Mouse (Mus musculus): ENCODE measurements at regions not wholly inside any gene's neighbourhood (a gene's known extent, or its start where the extent isn't known, plus 50 kb on each side); places are given as distances from the start of the nearest gene placed in this dataset.

DNA sequence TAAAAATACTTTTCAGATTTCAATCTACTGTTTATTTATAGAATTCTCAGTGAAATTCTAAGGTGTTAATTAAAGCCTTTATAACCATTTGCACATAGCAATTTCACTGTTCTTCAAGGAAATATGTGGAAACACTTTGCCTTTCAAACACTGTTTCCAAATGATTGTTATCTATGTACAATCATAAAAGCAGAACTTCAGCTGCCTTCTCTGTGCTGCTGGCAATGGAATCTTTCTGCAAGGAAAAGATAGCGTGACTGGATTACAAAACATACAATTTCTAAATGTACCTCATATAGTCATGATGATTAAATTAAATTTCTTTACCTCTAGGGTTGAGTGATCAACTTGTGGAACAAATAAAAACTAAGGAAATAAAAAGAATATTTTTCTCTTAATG is 326.2 kb downstream of the Kctd12 start:
- ATAC-seq (ENCODE audit: low FRiP score) = no peak
- Histone ChIP-seq H3K4me2 (replicated peaks) (no peak overlapping the region), H3K9me3 (ENCODE audit: control insufficient read depth, low read length) (no peaks in the 10 kb centered on the region), H3K4me1 (replicated peaks; ENCODE audit: control insufficient read depth, insufficient read depth, low read length) (no peaks in the 10 kb centered on the region), H3K9ac (no peak overlapping the region), H3K36me3 (replicated peaks; ENCODE audit: control insufficient read depth, insufficient read depth) (no peaks in the 10 kb centered on the region), H3K27me3 (ENCODE audit: control insufficient read depth, insufficient read depth, low read length) (no peaks in the 10 kb centered on the region), H3K27ac (no peak overlapping the region), H3K4me3 (replicated peaks; ENCODE audit: low read length) (no peak overlapping the region)
- no peak for DNase-seq (ENCODE audit: low spot score)
- 89% methylated on average over 1 of the region's 1 CpGs for WGBS

DNA sequence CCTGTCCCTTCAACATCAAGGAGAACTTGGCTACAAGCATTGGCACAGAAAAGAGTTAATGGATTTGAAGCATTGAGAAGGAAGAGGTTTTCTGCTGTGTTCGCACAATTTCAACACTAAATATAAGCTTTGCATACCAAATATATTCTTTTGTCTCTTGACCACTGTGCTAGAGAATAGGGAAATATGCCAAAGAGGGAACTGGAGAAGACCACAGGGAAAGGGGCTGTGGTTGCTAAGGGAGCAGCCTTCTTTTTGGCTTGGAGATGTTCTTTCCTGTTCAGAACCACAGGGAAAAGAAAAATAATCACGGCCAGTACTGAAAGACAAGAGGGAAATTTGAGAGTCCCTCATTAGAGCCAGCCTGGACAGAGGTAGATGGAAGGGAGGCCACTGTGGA is 352.8 kb downstream of the Kctd12 start:
- Histone ChIP-seq H3K9me3 (ENCODE audit: control insufficient read depth, low read length) (no peaks in the 10 kb centered on the region), H3K4me2 (replicated peaks) (no peak overlapping the region), H3K4me1 (replicated peaks; ENCODE audit: control insufficient read depth, insufficient read depth, low read length) (no peaks in the 10 kb centered on the region), H3K27ac (no peak overlapping the region), H3K9ac (no peak overlapping the region), H3K4me3 (replicated peaks; ENCODE audit: low read length) (no peak overlapping the region), H3K36me3 (replicated peaks; ENCODE audit: control insufficient read depth, insufficient read depth) (no peaks in the 10 kb centered on the region), H3K27me3 (ENCODE audit: control insufficient read depth, insufficient read depth, low read length) (no peaks in the 10 kb centered on the region)
- WGBS = 60% methylated on average over 2 of the region's 2 CpGs
- ATAC-seq (ENCODE audit: low FRiP score) (no peak; the same call in 1 of the 2 replicates), DNase-seq (ENCODE audit: low spot score) (no peak)

DNA sequence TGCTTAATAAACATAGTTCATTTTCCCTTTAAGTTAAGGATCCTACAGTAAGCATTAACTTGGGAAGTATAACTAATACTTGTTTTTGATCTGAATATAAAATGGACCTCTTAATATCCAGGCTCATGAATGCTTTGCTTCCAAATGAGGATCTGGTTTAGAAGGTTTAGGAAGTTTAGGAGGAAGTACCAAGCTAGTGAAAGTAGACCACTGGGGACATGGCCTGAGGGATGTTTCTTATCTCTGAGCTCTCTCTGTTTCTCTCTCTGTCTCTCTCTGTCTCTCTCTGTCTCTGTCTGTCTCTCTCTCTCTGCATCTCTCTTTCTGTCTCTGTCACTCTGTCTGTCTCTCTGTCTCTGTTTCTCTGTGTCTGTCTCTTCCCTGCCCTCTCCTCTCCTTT is 360.9 kb downstream of the Kctd12 start:
- no peak overlapping the region for H3K4me3 ChIP-seq (replicated peaks; ENCODE audit: low read length)
- H3K36me3 ChIP-seq (replicated peaks; ENCODE audit: control insufficient read depth, insufficient read depth) = no peaks in the 10 kb centered on the region
- H3K27me3 ChIP-seq (ENCODE audit: control insufficient read depth, insufficient read depth, low read length) = no peaks in the 10 kb centered on the region
- no peaks in the 10 kb centered on the region for H3K4me1 ChIP-seq (replicated peaks; ENCODE audit: control insufficient read depth, insufficient read depth, low read length)
- H3K9ac ChIP-seq = no peak overlapping the region
- ATAC-seq (ENCODE audit: low FRiP score) (no peak), DNase-seq (ENCODE audit: low spot score) (no peak)
- no peak overlapping the region for H3K27ac ChIP-seq
- no peaks in the 10 kb centered on the region for H3K9me3 ChIP-seq (ENCODE audit: control insufficient read depth, low read length)
- H3K4me2 ChIP-seq (replicated peaks) = no peak overlapping the region

DNA sequence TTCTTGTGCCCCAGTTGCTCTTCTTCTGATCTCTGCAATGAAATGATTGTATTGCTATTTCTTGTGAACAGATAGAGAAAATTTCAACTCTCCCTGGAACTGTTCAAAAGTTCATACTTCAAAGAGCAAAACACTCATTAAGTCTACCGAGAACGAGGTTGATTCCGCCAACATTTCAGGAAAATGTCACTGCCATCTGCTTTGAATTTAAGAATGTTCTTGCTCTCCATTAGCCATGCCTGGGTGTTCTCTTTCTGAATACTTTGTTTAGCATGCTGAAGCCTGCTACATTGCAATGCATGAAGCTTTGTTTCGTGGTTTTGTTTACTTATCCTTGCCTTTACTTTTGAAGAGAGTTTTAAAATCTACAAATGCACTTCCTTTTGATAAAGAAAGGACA is 363.4 kb downstream of the Kctd12 start:
- 63% methylated on average over 4 of the region's 4 CpGs for WGBS

DNA sequence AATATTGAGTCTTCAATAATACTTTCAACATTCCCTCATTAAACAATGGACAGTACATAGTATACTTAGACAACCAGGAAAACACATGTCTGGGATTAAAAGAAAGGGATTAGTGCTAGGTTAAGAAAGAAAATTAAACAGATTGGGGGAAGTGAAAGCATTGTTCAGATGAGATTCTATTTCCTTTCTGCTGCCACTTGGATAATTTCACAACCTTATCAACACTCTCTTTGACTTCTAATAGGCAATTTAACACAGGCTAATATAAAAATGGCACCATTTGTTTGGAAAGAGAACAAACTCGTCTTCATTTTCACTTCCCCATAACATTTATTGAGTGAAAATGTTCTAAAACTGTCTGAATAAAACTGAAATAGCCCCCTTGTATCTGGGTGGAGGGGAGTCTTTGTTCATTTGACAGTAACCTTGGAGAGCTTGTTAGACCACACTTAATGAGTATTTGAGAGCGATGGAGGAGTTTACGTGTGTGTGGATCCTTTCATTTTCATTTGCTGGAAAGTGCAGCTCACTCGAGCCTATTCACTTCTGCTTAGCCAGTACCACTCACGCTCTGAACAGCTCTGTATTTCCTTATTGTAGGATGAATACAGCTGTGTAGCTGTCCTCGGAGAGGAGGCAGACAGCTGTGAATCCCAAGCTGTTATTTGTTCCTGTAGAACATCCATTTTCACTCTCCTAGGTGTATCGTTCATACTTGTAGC is 366.7 kb downstream of the Kctd12 start:
- Histone ChIP-seq H3K9ac (no peak overlapping the region), H3K4me3 (replicated peaks; ENCODE audit: low read length) (no peak overlapping the region), H3K4me2 (replicated peaks) (no peak overlapping the region), H3K27me3 (ENCODE audit: control insufficient read depth, insufficient read depth, low read length) (no peaks in the 10 kb centered on the region), H3K27ac (no peak overlapping the region), H3K36me3 (replicated peaks; ENCODE audit: control insufficient read depth, insufficient read depth) (no peaks in the 10 kb centered on the region), H3K4me1 (replicated peaks; ENCODE audit: control insufficient read depth, insufficient read depth, low read length) (no peaks in the 10 kb centered on the region), H3K9me3 (ENCODE audit: control insufficient read depth, low read length) (no peaks in the 10 kb centered on the region)
- DNase-seq (ENCODE audit: low spot score) = peak; percentile 28
- ATAC-seq (ENCODE audit: low FRiP score) = no peak
- 35% methylated on average over 7 of the region's 7 CpGs for WGBS

More for the DNA sequence above, 363.4 kb downstream of the Kctd12 start:
- Histone ChIP-seq H3K36me3 (replicated peaks; ENCODE audit: control insufficient read depth, insufficient read depth) (no peaks in the 10 kb centered on the region), H3K27me3 (ENCODE audit: control insufficient read depth, insufficient read depth, low read length) (no peaks in the 10 kb centered on the region), H3K27ac (no peak overlapping the region), H3K4me1 (replicated peaks; ENCODE audit: control insufficient read depth, insufficient read depth, low read length) (no peaks in the 10 kb centered on the region), H3K4me3 (replicated peaks; ENCODE audit: low read length) (no peak overlapping the region), H3K9me3 (ENCODE audit: control insufficient read depth, low read length) (no peaks in the 10 kb centered on the region), H3K9ac (no peak overlapping the region), H3K4me2 (replicated peaks) (no peak overlapping the region)
- DNase-seq (ENCODE audit: low spot score) (no peak), ATAC-seq (ENCODE audit: low FRiP score) (no peak)

DNA sequence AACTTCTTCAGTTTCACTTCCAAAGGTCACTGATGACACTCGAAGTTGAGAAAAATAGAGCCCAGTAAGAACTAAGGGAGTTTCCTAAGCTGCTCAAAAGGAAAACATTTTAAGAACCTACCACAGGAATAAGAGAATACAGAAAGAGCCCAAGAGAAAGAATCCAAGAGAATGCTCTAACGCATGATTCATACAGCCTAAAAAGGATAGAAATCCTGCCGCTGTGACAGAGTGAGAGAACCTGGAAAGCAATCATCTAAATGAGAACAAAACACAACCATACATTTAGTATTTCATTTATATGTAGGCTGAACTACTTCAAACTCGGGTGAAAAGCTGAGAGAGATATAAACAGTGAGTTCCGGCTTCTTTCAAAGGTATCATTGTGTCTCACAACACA is 376.4 kb downstream of the Kctd12 start:
- ATAC-seq (ENCODE audit: low FRiP score) (no peak), DNase-seq (ENCODE audit: low spot score) (no peak)
- H3K4me2 ChIP-seq (replicated peaks) = no peak overlapping the region
- H3K4me3 ChIP-seq (replicated peaks; ENCODE audit: low read length) = no peak overlapping the region
- no peaks in the 10 kb centered on the region for H3K4me1 ChIP-seq (replicated peaks; ENCODE audit: control insufficient read depth, insufficient read depth, low read length)
- no peak overlapping the region for H3K9ac ChIP-seq
- WGBS = 83% methylated on average over 5 of the region's 5 CpGs
- no peak overlapping the region for H3K27ac ChIP-seq
- no peaks in the 10 kb centered on the region for H3K36me3 ChIP-seq (replicated peaks; ENCODE audit: control insufficient read depth, insufficient read depth)
- H3K9me3 ChIP-seq (ENCODE audit: control insufficient read depth, low read length) = no peaks in the 10 kb centered on the region
- H3K27me3 ChIP-seq (ENCODE audit: control insufficient read depth, insufficient read depth, low read length) = no peaks in the 10 kb centered on the region

DNA sequence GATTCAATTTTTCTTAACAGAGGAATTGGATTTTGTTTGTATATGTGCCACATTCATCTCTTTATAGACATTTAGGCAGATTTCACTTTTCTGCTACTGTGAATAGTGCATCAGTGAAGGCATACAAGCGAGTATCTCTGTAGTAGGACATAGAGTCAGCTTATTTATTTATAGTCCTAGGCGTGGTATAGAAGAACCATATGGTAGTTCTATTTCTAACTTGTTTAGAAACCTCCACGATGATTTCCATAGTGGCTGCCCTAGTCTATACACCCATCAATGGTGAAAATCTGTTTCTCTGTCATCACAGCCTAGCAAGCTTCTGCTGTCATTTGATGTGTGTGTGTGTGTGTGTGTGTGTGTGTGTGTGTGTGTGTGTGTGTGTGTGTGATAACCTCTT is 387.6 kb downstream of the Kctd12 start:
- ATAC-seq (ENCODE audit: low FRiP score) = no peak
- 86% methylated on average over 3 of the region's 3 CpGs for WGBS
- no peak for DNase-seq (ENCODE audit: low spot score)
- Histone ChIP-seq H3K27ac (no peak overlapping the region), H3K9me3 (ENCODE audit: control insufficient read depth, low read length) (no peaks in the 10 kb centered on the region), H3K4me3 (replicated peaks; ENCODE audit: low read length) (no peak overlapping the region), H3K4me2 (replicated peaks) (no peak overlapping the region), H3K9ac (no peak overlapping the region), H3K36me3 (replicated peaks; ENCODE audit: control insufficient read depth, insufficient read depth) (no peaks in the 10 kb centered on the region), H3K27me3 (ENCODE audit: control insufficient read depth, insufficient read depth, low read length) (no peaks in the 10 kb centered on the region), H3K4me1 (replicated peaks; ENCODE audit: control insufficient read depth, insufficient read depth, low read length) (no peaks in the 10 kb centered on the region)

DNA sequence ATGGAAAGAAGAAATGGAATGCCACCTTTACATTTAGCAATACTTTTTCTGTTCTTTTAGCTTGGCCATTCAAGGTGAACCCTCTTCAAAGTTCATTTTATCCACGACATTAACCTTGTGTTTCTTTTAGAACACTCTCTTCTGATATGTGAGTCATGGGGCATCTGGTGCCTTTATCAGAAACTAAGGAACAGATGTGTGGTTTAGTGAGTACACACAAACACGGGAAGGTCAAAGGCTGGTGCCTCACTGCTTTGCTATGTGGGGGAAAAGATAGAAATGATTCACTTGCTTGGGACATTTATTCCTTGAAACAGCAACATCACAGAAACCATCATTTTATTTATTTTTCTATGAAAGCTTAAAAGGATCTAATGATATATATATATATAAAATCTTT is 428.7 kb downstream of the Kctd12 start:
- no peak overlapping the region for H3K9ac ChIP-seq
- no peaks in the 10 kb centered on the region for H3K9me3 ChIP-seq (ENCODE audit: control insufficient read depth, low read length)
- H3K4me2 ChIP-seq (replicated peaks) = no peak overlapping the region
- no peaks in the 10 kb centered on the region for H3K36me3 ChIP-seq (replicated peaks; ENCODE audit: control insufficient read depth, insufficient read depth)
- no peak overlapping the region for H3K4me3 ChIP-seq (replicated peaks; ENCODE audit: low read length)
- no peak overlapping the region for H3K27ac ChIP-seq
- H3K27me3 ChIP-seq (ENCODE audit: control insufficient read depth, insufficient read depth, low read length) = no peaks in the 10 kb centered on the region
- no peak for ATAC-seq (ENCODE audit: low FRiP score)
- H3K4me1 ChIP-seq (replicated peaks; ENCODE audit: control insufficient read depth, insufficient read depth, low read length) = no peaks in the 10 kb centered on the region
- WGBS = 73% methylated on average over 2 of the region's 2 CpGs
- no peak for DNase-seq (ENCODE audit: low spot score)

DNA sequence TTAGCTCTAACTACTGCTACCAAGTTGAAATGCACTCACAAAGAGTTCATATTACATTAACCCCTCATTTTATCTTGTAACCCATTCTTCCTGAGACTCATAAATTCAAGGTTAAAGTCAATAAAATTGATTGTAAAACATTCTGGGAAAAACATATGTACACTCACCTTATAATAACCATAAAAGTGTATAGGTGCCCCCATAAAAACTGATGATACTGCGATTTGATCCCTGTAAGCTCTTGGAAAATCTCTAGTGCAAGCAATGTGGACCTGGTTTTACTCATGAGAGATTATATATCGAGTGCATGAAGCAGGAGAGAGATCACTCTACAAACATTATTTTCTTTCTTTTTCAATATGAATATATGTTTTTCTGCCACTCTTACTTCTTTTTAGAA is 429.8 kb downstream of the Kctd12 start:
- H3K4me1 ChIP-seq (replicated peaks; ENCODE audit: control insufficient read depth, insufficient read depth, low read length) = no peaks in the 10 kb centered on the region
- no peak overlapping the region for H3K9ac ChIP-seq
- no peaks in the 10 kb centered on the region for H3K9me3 ChIP-seq (ENCODE audit: control insufficient read depth, low read length)
- ATAC-seq (ENCODE audit: low FRiP score) (no peak), DNase-seq (ENCODE audit: low spot score) (no peak)
- H3K36me3 ChIP-seq (replicated peaks; ENCODE audit: control insufficient read depth, insufficient read depth) = no peaks in the 10 kb centered on the region
- H3K4me2 ChIP-seq (replicated peaks) = no peak overlapping the region
- no peaks in the 10 kb centered on the region for H3K27me3 ChIP-seq (ENCODE audit: control insufficient read depth, insufficient read depth, low read length)
- H3K27ac ChIP-seq = no peak overlapping the region
- H3K4me3 ChIP-seq (replicated peaks; ENCODE audit: low read length) = no peak overlapping the region
- 86% methylated on average over 2 of the region's 2 CpGs for WGBS

Data from hindbrain, embryonic 14.5 days (tissue).